ENCODE assay signal across 9 mouse cellular contexts in genomic region chr7:80647437-80647871, GRCm38 (mm10). TPM values are rescaled to one million over a fixed set of nuclear protein-coding genes. Genes with fewer than 3 reads are reported as not detected.
DNase-seq lines count a peak whose midpoint lies in the region; ATAC-seq and TF ChIP-seq lines count a peak whose summit lies in the region.
"Had no signal": no experiment of that assay in that cellular context is flagged by ENCODE, and none has a peak within 500 bp of the region (broad histone marks: within the 10 kb centered on the region; RNA-seq: fewer than 3 reads in every experiment).

No protein-coding gene starts in this region.

- H3K9ac ChIP-seq in forebrain, postnatal 0 days = no peak overlapping the region
- peak overlapping the region; percentile 43; the same call in 1 of the 2 replicates for H3K9ac ChIP-seq in heart, embryonic 16.5 days (ENCODE audit: low read length)
- H3K9ac ChIP-seq in liver, embryonic 14.5 days (replicated peaks) = no peak overlapping the region; the same call in 1 of the 2 replicates

- H3K4me2 ChIP-seq in forebrain, postnatal 0 days (ENCODE audit: low read depth) = no peak overlapping the region
- H3K4me2 ChIP-seq in heart, embryonic 16.5 days (ENCODE audit: low read depth, low read length) = peak overlapping the region; percentile 61
- peak overlapping the region; percentile 44 for H3K4me2 ChIP-seq in liver, embryonic 14.5 days (ENCODE audit: low read depth)

- H3K27ac ChIP-seq in forebrain, postnatal 0 days (ENCODE audit: low read depth, low read length) = peak overlapping the region; percentile 36
- H3K27ac ChIP-seq in forebrain, embryonic 10.5 days = no peak overlapping the region
- peak overlapping the region; percentile 78 for H3K27ac ChIP-seq in heart, embryonic 16.5 days (ENCODE audit: low read length)
- peak overlapping the region; percentile 2; the same call in 1 of the 2 replicates for H3K27ac ChIP-seq in liver, embryonic 14.5 days
- no peak overlapping the region for H3K27ac ChIP-seq in midbrain, embryonic 10.5 days (replicated peaks)

- TF ChIP-seq CTCF in forebrain, postnatal 0 days (IDR thresholded peaks at IDR 0.05; ENCODE audit: low read depth) = no peak
- TF ChIP-seq CTCF in liver, embryonic 14.5 days (IDR thresholded peaks at IDR 0.05; ENCODE audit: low read depth) = no peak

- WGBS in forebrain, postnatal 0 days = 50% methylated on average over 7 of the region's 7 CpGs
- WGBS in forebrain, embryonic 10.5 days = 89% methylated on average over 7 of the region's 7 CpGs
- WGBS in heart, embryonic 16.5 days = 53% methylated on average over 7 of the region's 7 CpGs
- WGBS in liver, embryonic 14.5 days (ENCODE audit: insufficient replicate concordance) = 37% methylated on average over 7 of the region's 7 CpGs
- 83% methylated on average over 7 of the region's 7 CpGs for WGBS in midbrain, embryonic 10.5 days

- no peaks in the 10 kb centered on the region for H3K9me3 ChIP-seq in forebrain, postnatal 0 days (ENCODE audit: low read length)
- no peaks in the 10 kb centered on the region for H3K9me3 ChIP-seq in forebrain, embryonic 10.5 days
- no peaks in the 10 kb centered on the region for H3K9me3 ChIP-seq in heart, embryonic 16.5 days (replicated peaks; ENCODE audit: control insufficient read depth, low read length)
- no peaks in the 10 kb centered on the region for H3K9me3 ChIP-seq in liver, embryonic 14.5 days (ENCODE audit: control insufficient read depth, low read length)
- H3K9me3 ChIP-seq in midbrain, embryonic 10.5 days (replicated peaks) = no peaks in the 10 kb centered on the region
- H3K9me3 ChIP-seq: G1E had no signal

- no peaks in the 10 kb centered on the region for H3K36me3 ChIP-seq in forebrain, postnatal 0 days (ENCODE audit: insufficient read depth)
- H3K36me3 ChIP-seq in forebrain, embryonic 10.5 days (replicated peaks) = no peaks in the 10 kb centered on the region
- H3K36me3 ChIP-seq in heart, embryonic 16.5 days (ENCODE audit: control insufficient read depth, insufficient read depth) = no peaks in the 10 kb centered on the region
- no peaks in the 10 kb centered on the region for H3K36me3 ChIP-seq in liver, embryonic 14.5 days (replicated peaks; ENCODE audit: control insufficient read depth, insufficient read depth, low read depth)
- H3K36me3 ChIP-seq in midbrain, embryonic 10.5 days = no peaks in the 10 kb centered on the region

- TF ChIP-seq EP300 in liver, embryonic 14.5 days (IDR thresholded peaks at IDR 0.05; ENCODE audit: low read depth) = no peak

- peak; percentile 52 for DNase-seq in forebrain, postnatal 0 days
- no peak for DNase-seq in forebrain, embryonic 10.5 days (ENCODE audit: extremely low spot score, low spot score)
- DNase-seq in right cerebral cortex, adult 2 months (ENCODE audit: low spot score in 2 of 2) = peak; percentile 33 to 44
- no peak for DNase-seq in right cerebral cortex, postnatal 4 days
- DNase-seq in liver, embryonic 14.5 days (ENCODE audit: low read depth in 3 of 3, low spot score in 3 of 3) = no peak
- peak; percentile 69 for DNase-seq in skeletal muscle tissue, adult 2 months (ENCODE audit: low read depth, low spot score)
- DNase-seq in midbrain, embryonic 10.5 days (ENCODE audit: low spot score) = no peak

- no peaks in the 10 kb centered on the region for H3K27me3 ChIP-seq in forebrain, postnatal 0 days (ENCODE audit: insufficient read depth, low read length)
- no peaks in the 10 kb centered on the region for H3K27me3 ChIP-seq in forebrain, embryonic 10.5 days (ENCODE audit: poor library complexity, severe bottlenecking)
- no peaks in the 10 kb centered on the region for H3K27me3 ChIP-seq in heart, embryonic 16.5 days (ENCODE audit: control insufficient read depth, insufficient read depth, low read length)
- no peaks in the 10 kb centered on the region for H3K27me3 ChIP-seq in liver, embryonic 14.5 days (ENCODE audit: control insufficient read depth, insufficient read depth, low read length)
- H3K27me3 ChIP-seq in midbrain, embryonic 10.5 days (ENCODE audit: low read depth, poor library complexity, severe bottlenecking) = no peaks in the 10 kb centered on the region

- H3K4me1 ChIP-seq in forebrain, postnatal 0 days (ENCODE audit: insufficient read depth) = peaks cover 7% of the 10 kb centered on the region; the same call in 1 of the 2 replicates
- H3K4me1 ChIP-seq in forebrain, embryonic 10.5 days = peaks cover 16% of the 10 kb centered on the region
- peaks cover 31% of the 10 kb centered on the region for H3K4me1 ChIP-seq in heart, embryonic 16.5 days (ENCODE audit: control insufficient read depth, insufficient read depth, low read length)
- peaks cover 8 to 29% of the 10 kb centered on the region in 2 experiments for H3K4me1 ChIP-seq in liver, embryonic 14.5 days (replicated peaks; ENCODE audit: control insufficient read depth in 2 of 2, insufficient read depth in 2 of 2, low read length in 1 of 2)
- H3K4me1 ChIP-seq in midbrain, embryonic 10.5 days = peaks cover 18% of the 10 kb centered on the region

- ATAC-seq in forebrain, postnatal 0 days = peak; percentile 71
- ATAC-seq in heart, embryonic 16.5 days (replicated peaks; ENCODE audit: extremely low read depth, insufficient read depth, low FRiP score) = peak; percentile 58; the same call in 1 of the 2 replicates
- ATAC-seq in liver, embryonic 14.5 days (ENCODE audit: insufficient read depth) = no peak

- H3K4me3 ChIP-seq in forebrain, postnatal 0 days (ENCODE audit: low read depth, low read length) = no peak overlapping the region
- no peak overlapping the region for H3K4me3 ChIP-seq in forebrain, embryonic 10.5 days
- peak overlapping the region; percentile 20 for H3K4me3 ChIP-seq in heart, embryonic 16.5 days (ENCODE audit: low read length)
- H3K4me3 ChIP-seq in liver, embryonic 14.5 days (ENCODE audit: insufficient read depth in 1 of 2, low read depth in 2 of 2, low read length in 2 of 2) = no peak overlapping the region
- no peak overlapping the region for H3K4me3 ChIP-seq in midbrain, embryonic 10.5 days

RNA-seq across cellular contexts. Expression of gene Crtc3, which starts 41.2 kb away (rescaled TPM):
- 14.8 and 17.8 TPM in 2 replicates for total RNA-seq in forebrain, postnatal 0 days (2014; rRNA removed)
- 10.6 and 14.2 TPM in 2 replicates for polyA plus RNA-seq in forebrain, postnatal 0 days (2015; fragmentation: Nextera tagmentation; extraction: Ambion mirVana)
- 7.8 and 9.3 TPM in 2 replicates for polyA plus RNA-seq in forebrain, embryonic 10.5 days (2016; fragmentation: Nextera tagmentation; extraction: Ambion mirVana)
- 17.8 and 19.9 TPM in 2 replicates for polyA plus RNA-seq in heart, embryonic 16.5 days (2015; fragmentation: Nextera tagmentation; extraction: Ambion mirVana)
- polyA plus RNA-seq in liver, embryonic 14.5 days (2012; rRNA removed) = 1.7 and 1.9 TPM in 2 replicates
- 2.4 and 4.2 TPM in 2 replicates for polyA plus RNA-seq in liver, embryonic 14.5 days (2014; fragmentation: Nextera tagmentation; extraction: Ambion mirVana)
- polyA plus RNA-seq in midbrain, embryonic 10.5 days (2016; fragmentation: Nextera tagmentation; extraction: Ambion mirVana) = 8.4 and 9.3 TPM in 2 replicates

Comparison
In these comparisons a context has a peak if more than half of its experiments do, and no peak if none do; other contexts are left out.
1. DNase-seq: peak in forebrain, postnatal 0 days (single experiment), right cerebral cortex, adult 2 months (2 of 2) and skeletal muscle tissue, adult 2 months (single experiment); none in forebrain, embryonic 10.5 days (single experiment), right cerebral cortex, postnatal 4 days (single experiment), liver, embryonic 14.5 days (0 of 3) and midbrain, embryonic 10.5 days (single experiment).
2. H3K27ac ChIP-seq: peak in forebrain, postnatal 0 days (single experiment), heart, embryonic 16.5 days (single experiment) and liver, embryonic 14.5 days (single experiment); none in forebrain, embryonic 10.5 days (single experiment) and midbrain, embryonic 10.5 days (single experiment).